Mouse (Mus musculus) CD4-positive, CD25-positive, alpha-beta regulatory T cell, adult 2 months (primary cell): ENCODE data around the gene Bsg.

ENCODE experiments used
- DNase-seq: peaks from one replicate; pipeline ENCODE4 v3.0.0-alpha.2; 2012; ENCODE audit warnings: low read depth, low spot score

Bsg gene

DNA sequence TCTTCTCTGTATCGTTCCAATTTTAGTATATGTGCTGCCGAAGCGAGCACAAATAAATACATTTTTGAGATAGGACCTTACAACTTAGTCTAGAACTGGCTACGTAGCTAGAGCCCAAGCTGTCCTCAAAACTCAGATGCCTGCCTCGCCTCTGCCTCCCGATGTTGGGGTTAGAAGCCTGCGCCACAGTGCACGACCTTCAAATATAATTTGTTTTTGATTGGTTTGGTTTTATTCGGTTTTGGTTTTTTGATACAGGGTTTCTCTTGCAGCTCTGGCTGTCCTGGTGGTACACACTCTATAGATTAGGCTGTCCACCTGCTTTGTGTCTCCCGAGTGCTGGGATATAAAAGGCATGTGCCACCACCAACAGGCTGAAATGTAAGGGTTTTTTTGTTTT is 750 bp upstream of the Bsg start:
- DNase-seq = no peak

DNA sequence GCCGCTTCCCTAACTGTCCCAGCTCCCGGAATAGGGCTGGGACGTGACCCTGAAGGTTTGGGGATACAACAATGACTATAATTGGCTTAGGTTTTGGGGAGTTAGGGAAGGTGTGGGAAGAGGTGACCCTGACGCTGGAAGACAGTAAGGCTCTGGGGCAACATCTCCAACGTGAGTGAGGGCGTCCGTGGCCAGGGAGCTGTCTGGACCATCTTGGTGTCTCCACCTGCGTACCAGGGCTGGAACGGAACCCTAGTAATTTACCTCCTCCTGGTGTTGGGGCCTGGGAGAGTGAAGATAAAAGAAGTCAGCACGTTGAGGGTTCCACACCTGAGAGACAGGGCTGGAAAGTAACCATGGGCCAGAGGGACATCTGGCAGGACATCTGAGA is 674 bp downstream of the Bsg start:
- DNase-seq = no peak

DNA sequence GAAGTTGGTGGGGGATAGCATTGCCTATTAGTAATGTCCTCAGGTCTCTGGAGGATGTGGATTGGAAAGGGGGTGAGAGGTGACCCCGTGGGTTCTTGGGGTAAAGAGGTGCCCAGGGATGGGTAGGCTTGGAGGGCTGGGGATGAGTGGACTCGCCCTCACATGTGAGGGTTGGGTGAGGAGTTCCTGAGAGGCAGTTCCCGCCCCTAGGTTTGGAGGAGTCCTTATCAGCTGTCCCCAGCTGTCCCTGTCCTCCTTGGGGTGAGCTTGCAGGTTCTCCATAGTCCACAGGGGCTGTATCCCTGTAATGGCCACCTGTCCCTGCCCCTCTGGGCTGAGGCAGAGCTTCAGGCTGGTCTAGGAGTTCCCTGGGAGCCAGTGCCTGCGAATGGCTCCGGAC is 1.7 kb downstream of the Bsg start:
- no peak for DNase-seq

DNA sequence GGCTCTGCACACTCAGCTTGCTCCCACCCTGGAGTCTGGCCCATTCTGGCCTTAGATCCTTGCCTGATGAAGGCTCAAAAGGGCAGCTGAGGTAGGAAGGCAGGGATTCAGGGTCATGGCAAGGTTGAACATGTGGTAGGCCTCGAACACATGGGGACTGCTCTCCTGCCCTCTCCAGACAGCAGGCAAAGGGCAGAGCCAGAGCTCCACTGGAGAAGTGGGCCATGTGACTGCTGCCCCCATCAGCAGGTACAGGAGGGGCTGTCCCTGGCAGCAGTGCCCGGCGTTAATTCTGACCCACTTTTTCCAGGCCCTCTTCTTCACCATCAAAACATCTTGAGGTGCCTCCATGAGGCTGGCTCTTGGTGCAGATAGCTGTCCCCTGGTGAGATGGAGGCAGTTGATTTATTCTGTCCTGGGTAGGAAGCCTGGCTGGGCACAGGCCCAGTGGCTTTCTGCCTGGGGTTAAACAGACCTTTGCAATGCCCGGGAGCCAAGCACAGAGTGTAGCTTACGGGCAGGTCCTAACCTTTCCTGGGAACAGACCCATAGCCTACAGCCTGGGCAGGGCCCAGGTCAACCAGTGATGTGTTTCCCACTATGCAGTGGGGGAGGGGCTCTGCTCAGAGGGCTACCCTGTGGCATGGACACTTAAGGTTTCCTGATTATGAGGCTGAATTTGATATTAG is 2.3 kb downstream of the Bsg start:
- DNase-seq = no peak

DNA sequence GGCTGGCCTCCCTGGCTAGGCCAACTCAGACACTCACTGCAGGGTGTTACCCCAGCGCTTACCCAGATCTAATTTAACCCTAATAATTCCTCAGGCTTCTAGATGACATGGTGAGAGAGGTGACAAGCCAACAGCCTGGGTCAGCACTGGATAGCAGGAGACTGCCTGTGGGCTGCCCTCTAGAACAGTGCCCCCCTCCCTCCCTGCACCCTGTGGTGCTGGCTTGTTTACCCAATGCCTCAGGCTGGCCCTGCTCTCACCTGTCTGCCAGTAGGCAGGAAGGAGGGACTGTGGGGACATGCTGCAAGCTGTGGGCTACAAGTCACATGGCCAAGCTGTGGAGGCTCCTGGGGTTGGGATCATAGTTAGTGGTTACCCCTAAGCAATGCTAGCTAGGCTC is 2.9 kb downstream of the Bsg start:
- no peak for DNase-seq

DNA sequence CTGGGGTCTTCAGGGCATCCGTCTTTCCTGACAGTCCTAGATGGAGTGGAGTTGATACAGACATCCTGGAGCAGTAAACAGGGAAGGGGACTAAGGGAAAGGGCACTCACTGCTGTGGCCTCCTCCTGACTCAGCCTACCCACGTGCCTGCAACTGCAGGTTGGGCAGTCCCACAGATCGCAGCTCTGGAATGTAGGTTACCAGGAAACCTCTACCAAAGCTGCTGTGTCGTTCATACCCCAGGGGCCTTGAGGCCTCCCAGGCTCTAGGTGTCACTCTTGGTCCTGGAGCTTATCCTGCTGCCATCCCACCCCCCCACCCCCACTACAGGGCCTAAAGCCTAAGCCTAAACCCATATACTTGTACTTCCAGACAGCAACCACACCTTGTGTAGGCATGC is 3.5 kb downstream of the Bsg start:
- DNase-seq = no peak

DNA sequence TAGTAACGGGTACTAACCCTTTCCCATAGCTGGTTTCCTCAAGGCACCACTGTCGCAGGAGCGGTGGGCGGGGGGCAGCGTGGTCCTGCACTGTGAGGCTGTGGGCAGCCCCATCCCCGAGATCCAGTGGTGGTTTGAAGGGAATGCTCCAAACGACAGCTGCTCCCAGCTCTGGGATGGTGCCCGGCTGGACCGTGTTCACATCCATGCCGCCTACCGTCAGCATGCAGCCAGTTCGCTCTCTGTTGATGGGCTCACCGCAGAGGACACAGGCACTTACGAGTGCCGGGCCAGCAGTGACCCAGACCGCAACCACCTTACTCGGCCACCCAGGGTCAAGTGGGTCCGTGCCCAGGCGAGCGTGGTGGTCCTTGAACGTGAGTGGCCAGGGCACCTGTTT is 4.4 kb downstream of the Bsg start:
- no peak for DNase-seq

DNA sequence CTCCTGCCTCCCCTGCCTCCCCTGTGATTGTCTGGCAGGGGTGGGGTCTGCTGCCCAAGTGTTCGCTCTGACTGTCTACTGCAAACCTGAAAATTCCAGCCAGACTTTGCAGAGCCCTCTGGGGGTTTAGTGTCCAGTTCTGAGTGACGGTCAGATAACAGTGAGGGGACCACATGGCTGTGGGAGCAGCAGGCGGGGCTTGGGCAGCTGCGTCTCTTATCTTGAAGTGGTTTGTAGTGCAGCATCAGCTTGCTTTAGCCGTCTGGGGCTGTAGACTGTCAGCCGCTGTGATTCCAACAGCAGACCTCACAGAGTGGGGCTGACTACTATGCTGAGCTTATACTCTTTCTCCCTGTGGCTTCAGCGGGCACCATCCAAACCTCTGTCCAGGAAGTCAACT is 5.0 kb downstream of the Bsg start:
- no peak for DNase-seq

DNA sequence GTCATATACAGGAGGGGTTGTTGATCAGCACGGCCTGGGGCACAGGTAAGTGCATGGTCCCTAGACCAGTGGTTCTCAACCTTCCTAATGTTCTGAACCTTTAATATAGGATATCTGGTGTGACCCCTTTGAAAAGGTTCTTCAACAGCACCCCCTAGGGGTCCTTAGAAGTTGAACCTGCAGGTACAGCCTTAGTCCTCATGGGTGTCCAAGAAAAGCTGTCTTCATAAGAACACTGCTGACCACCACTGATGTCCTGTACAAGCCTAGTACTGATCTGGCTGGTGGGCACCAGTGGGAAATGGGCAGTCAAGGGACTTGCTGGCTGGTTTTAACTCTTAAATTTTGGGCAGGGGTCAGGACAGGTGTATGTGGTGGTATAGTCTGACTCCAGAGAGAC is 7.7 kb downstream of the Bsg start:
- DNase-seq = peak; percentile 57

DNA sequence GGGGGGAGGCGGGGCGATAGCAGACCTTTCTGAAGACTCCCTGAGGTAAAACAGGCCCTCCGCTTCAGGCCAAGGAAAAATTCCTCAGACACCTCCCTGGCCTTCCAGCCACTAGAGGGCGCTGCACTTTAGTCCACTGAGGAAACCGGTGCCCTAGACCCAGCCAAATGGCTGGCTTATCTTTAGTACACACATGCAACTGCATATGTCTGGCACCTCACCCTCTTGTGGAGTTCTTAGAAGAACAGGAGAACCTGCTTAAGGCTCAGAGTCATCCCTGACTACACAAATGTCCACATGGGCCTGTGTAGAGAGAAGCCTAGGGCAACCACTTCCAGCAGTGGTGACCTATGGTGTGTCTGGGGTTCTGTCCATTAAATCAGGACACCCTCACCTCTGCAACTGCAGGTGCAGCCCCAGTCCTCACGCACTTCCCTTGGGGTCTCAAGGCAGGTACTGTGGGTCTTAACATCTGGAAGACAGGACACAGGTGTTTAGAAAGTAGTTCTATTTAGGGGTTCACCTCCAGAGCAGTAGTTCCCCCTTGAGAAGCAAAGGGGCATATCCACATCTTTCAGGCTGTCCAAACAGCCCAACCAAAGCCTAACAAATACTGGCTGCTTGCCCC is 8.3 kb downstream of the Bsg start:
- peak; percentile 85 for DNase-seq

DNA sequence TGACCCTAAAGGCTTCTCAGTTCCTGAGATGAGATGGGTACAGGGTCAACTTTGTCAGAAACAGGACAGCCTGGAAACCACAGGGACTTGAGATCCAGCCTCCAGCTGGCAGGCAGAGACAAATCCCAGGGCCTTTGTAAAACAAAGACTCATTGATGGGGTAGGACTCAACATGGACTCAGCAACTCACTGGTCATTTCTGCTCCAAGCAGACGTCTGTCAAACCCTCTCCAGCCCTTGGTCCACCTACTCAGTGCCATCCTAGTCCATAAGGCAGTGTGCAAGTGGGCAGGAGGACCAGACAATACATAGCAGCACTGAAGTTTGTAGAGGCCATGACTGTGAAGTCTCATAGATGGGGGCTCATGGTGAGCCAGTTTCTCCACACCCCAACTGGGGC is 8.9 kb downstream of the Bsg start:
- DNase-seq = no peak

DNA sequence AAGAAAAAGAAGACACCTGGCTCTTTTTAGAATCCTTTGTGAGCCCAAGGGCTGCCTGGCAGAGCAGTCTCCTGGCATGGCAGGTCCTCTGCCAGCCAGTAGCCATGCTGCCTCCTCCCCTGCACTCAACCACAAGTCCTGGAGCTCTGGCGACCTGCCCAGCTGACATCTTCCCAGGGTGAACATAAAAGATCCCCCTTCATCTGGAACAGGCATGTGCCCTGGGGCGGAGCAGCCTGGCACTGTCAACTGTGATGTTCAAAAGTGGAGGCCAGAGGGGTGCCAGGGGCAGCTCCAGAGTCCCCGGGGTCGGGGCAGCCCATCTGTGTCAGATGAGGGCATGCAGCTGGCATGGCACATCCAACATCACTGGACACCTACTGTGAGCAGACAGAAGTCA is 10.7 kb downstream of the Bsg start:
- DNase-seq = no peak

DNA sequence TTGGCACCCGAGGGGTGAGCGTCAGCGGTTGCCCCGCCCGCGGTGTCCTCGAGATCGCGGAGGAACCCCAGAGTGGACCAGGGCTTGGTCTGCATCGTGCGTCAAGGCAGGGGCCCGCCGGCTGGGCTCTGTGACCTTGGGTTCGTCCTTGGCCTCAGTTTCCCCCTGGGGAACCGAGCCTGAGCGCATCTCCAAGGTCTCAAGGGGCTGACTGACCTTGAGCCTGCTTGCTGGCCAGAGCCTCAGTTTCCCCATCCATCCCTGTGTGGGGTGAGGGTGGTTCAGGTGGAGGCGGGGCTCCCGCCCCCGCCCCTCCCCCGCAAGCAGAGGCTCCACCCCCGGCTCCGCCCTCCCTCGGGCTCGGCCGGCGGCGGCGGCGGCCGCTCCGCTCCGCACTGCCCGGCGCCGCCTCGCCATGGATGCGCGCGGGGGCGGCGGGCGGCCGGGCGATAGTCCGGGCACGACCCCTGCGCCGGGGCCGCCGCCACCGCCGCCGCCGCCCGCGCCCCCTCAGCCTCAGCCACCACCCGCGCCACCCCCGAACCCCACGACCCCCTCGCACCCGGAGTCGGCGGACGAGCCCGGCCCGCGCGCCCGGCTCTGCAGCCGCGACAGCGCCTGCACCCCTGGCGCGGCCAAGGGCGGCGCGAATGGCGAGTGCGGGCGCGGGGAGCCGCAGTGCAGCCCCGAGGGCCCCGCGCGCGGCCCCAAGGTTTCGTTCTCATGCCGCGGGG is 12.1 kb downstream of the Bsg start, which contains the start of gene Hcn2:
Hcn2 (plus strand) TSS at position 381 of the 734 bp plus-strand sequence.
- no peak for DNase-seq

DNA sequence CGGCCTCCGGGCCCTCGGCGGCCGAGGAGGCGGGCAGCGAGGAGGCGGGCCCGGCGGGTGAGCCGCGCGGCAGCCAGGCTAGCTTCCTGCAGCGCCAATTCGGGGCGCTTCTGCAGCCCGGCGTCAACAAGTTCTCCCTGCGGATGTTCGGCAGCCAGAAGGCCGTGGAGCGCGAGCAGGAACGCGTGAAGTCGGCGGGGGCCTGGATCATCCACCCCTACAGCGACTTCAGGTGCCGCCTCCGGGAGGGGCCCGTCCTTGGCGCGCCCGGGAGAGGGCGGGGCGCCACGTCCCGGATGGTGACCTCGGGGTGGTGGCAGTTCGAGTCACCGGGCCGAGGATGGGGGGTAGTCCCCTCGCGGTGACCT is 12.7 kb downstream of the Bsg start:
- peak; percentile 41 for DNase-seq

DNA sequence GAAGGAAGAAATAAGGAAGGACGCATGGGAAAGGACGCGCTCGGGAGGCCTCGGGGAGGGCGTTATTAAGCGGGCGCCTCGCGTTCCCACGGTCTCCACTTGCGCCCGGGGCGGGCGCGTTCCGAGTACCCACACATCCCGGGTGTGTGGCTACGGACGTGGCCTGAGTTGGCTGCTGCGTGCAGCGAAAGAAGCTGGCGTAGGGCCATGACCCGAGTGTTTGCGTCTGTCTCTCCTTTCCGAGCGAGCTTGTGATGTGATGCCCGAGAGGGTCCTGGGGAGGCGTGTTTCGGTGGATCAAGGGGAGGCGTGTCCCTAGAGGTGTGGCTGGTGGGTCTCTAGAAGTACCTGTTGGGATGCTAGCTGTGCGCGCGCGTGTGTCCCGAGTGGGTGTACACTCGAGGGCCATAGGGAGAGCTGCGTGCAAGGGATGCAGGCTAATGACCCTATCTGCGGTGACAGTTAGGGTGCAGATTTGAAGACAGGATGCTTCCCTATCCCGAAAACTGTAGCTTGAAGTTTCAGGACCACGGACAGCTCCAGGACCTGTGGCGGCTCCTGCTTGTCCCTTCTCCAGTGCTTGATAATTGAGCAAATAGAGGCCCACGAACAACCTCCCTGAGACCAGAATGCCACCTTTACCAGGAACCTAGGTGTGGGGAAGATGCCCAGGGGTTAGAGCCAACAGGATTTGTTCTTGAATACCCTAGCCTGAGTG is 13.5 kb downstream of the Bsg start:
- DNase-seq = peak; percentile 75

DNA sequence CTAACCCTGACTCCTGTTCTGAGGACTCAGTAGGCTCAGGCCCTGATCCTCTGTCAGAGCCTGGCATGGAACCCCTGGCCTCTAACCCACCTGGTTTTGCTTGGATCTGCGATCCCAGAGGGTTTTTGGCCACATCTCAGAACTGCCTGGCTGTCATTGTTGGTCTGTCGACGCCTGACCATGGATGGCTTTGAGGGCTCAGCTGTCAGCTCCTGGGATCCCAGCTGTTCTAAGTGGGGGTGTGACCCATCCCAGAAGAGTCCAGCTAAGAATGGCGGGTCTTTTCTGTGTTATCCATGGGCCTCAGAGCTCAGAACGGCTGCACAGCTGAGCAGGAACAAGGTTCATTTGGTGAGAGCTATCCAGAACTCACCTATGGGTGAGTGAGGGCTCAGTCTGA is 16.8 kb downstream of the Bsg start:
- no peak for DNase-seq

DNA sequence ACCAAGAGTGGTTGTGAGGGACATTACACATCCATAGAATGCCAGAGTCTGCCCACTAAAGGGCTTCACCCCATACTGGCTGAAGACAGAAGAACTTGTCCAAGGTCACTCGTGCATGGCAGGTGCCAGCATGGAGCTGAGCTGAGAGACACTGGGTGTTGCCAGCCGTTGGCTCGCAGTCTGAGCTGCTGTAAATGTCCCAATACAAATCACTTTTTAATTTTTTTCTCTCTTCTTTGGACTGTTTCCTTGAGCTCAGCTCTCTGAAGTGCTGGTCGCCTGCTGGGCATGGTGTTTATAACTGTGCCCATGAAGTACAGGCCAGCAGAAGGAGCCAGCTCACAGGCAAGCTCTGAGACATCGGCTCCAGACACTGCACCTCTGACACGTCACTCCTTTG is 18.8 kb downstream of the Bsg start:
- no peak for DNase-seq

DNA sequence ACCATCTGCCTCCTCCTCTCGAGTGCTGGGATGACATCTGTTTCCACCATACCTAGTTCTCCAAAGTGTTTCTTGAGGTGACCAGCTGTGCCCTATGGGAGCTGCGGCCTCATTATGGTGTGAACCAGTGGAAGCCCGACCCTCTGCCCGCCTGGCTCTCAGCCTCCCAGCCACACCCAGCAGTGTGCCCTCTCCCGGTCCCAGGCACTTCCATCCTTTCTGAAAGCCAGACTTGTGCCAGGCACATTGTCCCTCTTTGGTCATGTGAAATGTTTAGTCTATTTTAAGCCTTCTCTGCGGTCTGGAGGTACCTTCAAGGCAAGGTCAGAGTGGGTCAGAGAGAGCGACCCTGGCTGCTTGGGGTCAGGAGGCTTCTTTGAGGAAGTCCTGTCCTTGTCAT is 19.4 kb downstream of the Bsg start:
- DNase-seq = no peak

DNA sequence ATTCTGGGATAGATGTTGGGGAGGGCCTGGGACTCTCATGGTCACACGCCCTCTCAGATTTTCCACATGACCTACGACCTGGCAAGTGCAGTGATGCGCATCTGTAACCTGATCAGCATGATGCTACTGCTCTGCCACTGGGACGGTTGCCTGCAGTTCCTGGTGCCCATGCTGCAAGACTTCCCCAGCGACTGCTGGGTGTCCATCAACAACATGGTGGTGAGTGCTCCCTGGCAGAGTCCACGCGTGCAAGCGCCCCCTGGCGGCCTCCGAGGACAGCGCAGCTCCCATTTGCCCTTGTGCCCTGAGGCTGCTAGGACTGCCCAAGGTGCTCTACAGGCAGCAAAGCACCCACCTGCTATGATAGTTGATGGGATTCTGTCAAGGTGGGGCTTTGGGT is 21.8 kb downstream of the Bsg start:
- peak; percentile 72 for DNase-seq

DNA sequence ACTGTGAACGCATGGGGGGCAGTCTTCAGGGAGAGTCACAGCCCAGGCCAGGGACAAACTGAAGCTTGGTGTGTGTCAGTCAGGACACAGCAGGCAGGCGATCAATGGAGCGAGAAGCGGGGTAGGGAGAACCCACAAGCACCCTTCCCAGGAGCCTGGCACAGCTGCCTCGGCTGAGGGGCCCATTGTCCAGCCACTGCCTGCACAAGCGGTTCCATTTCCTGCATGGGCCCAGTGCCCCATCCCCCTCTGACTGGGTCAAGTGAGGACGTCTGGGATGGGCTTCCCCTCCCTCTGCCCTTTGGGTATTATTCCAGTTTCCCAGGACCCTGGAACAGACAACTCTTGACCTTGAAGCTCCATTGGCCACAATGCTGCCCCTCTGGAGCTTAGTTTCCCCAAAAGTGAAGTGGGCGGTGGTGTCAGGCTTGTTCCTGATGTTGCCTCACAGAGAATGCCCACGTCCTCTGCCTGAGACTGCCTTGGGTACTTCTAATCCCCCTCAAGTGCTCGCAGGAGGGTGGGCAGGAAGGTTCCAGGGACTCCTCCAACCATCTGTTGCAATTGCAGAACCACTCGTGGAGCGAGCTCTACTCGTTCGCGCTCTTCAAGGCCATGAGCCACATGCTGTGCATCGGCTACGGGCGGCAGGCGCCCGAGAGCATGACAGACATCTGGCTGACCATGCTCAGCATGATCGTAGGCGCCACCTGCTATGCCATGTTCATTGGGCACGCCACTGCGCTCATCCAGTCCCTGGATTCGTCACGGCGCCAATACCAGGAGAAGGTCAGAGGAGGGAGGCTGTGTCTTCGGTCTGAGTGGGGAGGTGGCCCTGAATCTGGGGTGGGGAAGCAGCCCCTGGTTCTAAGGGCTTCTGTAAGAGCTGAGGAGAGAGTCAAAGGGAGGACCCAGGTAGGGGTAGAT is 24.3 kb downstream of the Bsg start:
- no peak for DNase-seq

DNA sequence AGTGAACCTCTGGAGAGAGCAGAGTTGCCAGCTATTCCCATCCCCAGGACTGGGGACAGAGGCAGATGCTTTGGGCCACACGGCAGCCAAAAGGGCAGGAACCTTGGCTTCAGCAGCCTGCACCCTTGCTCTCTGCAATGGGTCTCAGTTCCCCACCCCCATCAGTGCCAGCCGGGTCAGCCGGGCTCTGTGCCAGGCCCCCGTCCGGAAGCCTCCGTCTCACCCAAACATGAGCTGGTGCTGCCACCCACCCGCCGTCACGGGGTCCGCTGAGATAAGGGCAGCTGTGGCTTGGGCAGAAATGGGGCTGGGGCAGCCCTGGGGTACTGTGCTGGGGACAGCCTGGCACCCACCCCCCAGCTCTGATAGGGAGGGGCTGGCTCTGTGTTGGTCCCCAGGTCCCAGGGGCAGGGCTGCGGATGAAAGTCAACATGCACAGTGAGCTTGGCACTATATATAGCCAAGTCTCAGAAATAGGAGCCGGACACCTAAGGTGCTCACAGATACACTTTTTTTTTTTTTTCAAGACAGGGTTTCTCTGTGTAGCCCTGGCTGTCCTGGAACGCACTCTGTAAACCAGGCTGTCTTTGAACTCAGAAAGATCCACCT is 25.2 kb downstream of the Bsg start:
- no peak for DNase-seq
